Mouse (Mus musculus) embryonic facial prominence, embryonic 10.5 days (tissue): ENCODE measurements at regions not wholly inside any gene's neighbourhood (a gene's known extent, or its start where the extent isn't known, plus 50 kb on each side); places are given as distances from the start of the nearest gene placed in this dataset.
A peak's percentile ranks its signal among the peaks of the same experiment; 100 is the strongest.

Experiments used
- DNase-seq: peaks from one replicate; pipeline ENCODE4 v3.0.0-alpha.2; 2017; ENCODE audit warnings: low spot score
- H3K27ac ChIP-seq: fragments of 300-500 bp; sonication (generic); replicated peaks from 2 replicates; pipeline ENCODE4 v1.5.1; 2016; ENCODE audit warnings: mild to moderate bottlenecking
- H3K27me3 ChIP-seq: fragments of 300-500 bp; sonication (generic); replicated peaks from 2 replicates; pipeline ENCODE4 v1.6.1; 2016; ENCODE audit warnings: low read depth, mild to moderate bottlenecking; ENCODE audit not compliant: poor library complexity, severe bottlenecking
- H3K36me3 ChIP-seq: fragments of 300-500 bp; sonication (generic); replicated peaks from 2 replicates; pipeline ENCODE4 v1.6.1; 2016; ENCODE audit warnings: mild to moderate bottlenecking, moderate library complexity
- H3K4me1 ChIP-seq: fragments of 300-500 bp; sonication (generic); 2 replicates; pipeline ENCODE4 v1.6.1; 2016
- H3K4me3 ChIP-seq: fragments of 300-500 bp; sonication (generic); 2 replicates; pipeline ENCODE4 v1.5.1; 2016; ENCODE audit warnings: mild to moderate bottlenecking, moderate library complexity
- H3K9me3 ChIP-seq: fragments of 300-500 bp; sonication (generic); 2 replicates; pipeline ENCODE4 v1.6.1; 2016; ENCODE audit warnings: mild to moderate bottlenecking
- WGBS: fragments of 180-500 bp; shearing (Covaris S2); methylation state at CpG from one replicate; pipeline ENCODE4 v1.1.7; 2016; 5-methylcytosine and 5-hydroxymethylcytosine counted together

GRCm38 (mm10) chr11:112988900-112989299 is 206.9 kb downstream of the Sox9 start:
- peak overlapping the region; percentile 72; the same call in 1 of the 2 replicates for H3K27ac ChIP-seq
- peaks cover 8% of the 10 kb centered on the region; the same call in 1 of the 2 replicates for H3K27me3 ChIP-seq
- peaks cover 67% of the 10 kb centered on the region for H3K4me1 ChIP-seq
- DNase-seq, result no peak
- no peaks in the 10 kb centered on the region for H3K9me3 ChIP-seq
- no peak overlapping the region for H3K4me3 ChIP-seq
- WGBS, result 61% methylated on average over 1 of the region's 1 CpGs
- no peaks in the 10 kb centered on the region for H3K36me3 ChIP-seq

- Histone ChIP-seq H3K4me3 (no peak overlapping the region), H3K27me3 (peaks cover 8% of the 10 kb centered on the region; the same call in 1 of the 2 replicates), H3K9me3 (no peaks in the 10 kb centered on the region), H3K4me1 (peaks cover 67% of the 10 kb centered on the region), H3K36me3 (no peaks in the 10 kb centered on the region), H3K27ac (peak overlapping the region; percentile 72)
- 16% methylated on average over 13 of the region's 13 CpGs for WGBS
- DNase-seq, result peak; percentile 68
Measured at GRCm38 (mm10) chr11:112989981-112990512, 208.0 kb downstream of the Sox9 start.

DNA sequence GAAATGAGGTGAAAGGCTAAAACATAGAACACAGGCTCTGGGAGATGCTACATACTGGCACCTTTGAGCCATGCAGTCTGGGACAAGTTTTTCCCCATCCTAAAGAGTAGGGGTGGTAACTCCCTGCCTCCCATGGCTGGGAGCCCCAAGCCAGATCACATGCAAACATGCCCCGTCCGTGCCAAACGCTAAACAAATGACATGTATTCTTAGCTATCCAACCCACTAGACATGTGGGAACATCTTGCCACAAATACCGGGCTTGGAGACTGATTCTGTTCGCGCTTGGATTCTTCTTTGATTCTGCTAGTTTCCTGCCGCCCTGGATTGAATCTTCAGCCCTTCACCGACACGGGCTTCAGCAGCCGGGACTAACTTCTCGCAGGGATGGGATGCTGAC is 208.7 kb downstream of the Sox9 start:
- H3K4me3 ChIP-seq, result no peak overlapping the region
- 82% methylated on average over 11 of the region's 11 CpGs for WGBS
- peaks cover 67% of the 10 kb centered on the region for H3K4me1 ChIP-seq
- peak overlapping the region; percentile 72 for H3K27ac ChIP-seq
- no peak for DNase-seq
- no peaks in the 10 kb centered on the region for H3K36me3 ChIP-seq
- H3K27me3 ChIP-seq, result peaks cover 8% of the 10 kb centered on the region; the same call in 1 of the 2 replicates
- no peaks in the 10 kb centered on the region for H3K9me3 ChIP-seq

DNA sequence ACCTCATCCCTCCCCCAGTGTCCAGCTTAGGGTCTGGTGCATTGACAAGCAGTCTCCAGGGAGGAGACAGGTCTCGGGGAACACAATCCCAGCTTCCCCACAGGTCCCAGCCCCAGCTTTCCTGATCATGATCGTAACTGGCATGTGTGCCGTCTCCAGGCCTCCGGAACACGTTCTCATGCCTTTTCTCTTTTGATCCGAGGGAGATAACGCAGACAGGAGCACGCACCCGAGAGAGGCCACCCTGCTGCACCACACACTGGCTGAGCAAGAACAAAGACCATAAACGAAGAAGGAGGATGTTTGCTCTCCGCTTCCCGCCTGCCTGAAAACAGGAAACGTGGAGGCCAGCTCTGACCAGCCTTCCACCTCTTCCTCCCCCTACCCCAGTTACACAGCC is 209.8 kb downstream of the Sox9 start:
- DNase-seq, result no peak

DNA sequence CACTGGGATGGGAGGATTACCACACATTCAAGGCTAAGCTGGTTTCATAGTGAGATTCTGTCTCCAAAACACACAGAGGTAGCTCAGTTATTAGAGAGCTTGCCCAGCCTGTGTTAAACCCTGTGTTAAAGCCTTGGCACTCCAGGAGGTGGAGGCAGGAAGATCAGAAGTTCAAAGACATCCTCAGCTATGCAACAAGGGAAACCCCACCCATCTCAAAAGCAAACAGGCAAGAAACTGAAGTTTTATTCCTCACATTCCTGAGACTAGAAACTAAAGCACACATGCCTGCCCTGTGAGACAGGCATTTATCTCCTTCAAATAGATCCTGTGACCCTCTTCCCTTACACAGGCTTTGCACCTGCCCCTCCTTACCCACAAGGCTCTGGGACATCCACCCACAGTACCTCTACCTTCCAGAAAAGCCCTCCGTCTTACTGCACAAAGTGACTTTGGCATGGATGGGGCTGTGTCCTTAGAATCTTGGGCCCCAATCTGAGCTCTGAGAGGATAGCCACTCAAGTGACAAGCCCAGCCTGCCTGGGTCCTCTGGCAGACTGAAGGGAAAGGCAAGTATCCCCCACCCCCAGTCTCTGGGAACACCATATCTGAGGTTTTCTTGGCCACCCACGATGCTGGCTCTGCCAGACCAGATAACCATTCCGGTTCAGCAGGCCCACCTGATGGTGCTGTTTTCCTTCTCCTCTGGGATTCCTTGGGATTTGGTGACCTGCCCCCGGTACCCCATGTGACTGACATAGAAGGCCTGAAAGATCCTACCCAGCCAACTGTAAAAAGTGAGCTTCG is 217.0 kb downstream of the Sox9 start:
- DNase-seq, result no peak
- H3K36me3 ChIP-seq, result no peaks in the 10 kb centered on the region
- H3K27ac ChIP-seq, result peak overlapping the region; percentile 54; the same call in 1 of the 2 replicates
- no peak overlapping the region for H3K4me3 ChIP-seq
- peaks cover 18% of the 10 kb centered on the region; the same call in 1 of the 2 replicates for H3K27me3 ChIP-seq
- peaks cover 30% of the 10 kb centered on the region for H3K4me1 ChIP-seq
- H3K9me3 ChIP-seq, result no peaks in the 10 kb centered on the region
- 44% methylated on average over 5 of the region's 5 CpGs for WGBS

More for the DNA sequence above, 209.8 kb downstream of the Sox9 start:
- WGBS, result 50% methylated on average over 13 of the region's 13 CpGs
- no peaks in the 10 kb centered on the region for H3K36me3 ChIP-seq
- peaks cover 62% of the 10 kb centered on the region for H3K4me1 ChIP-seq
- no peaks in the 10 kb centered on the region for H3K9me3 ChIP-seq
- peaks cover 8% of the 10 kb centered on the region; the same call in 1 of the 2 replicates for H3K27me3 ChIP-seq
- H3K4me3 ChIP-seq, result no peak overlapping the region
- H3K27ac ChIP-seq, result peak overlapping the region; percentile 72

GRCm38 (mm10) chr11:113001071-113001470 is 219.0 kb downstream of the Sox9 start:
- no peaks in the 10 kb centered on the region for H3K9me3 ChIP-seq
- WGBS, result 83% methylated on average over 6 of the region's 6 CpGs
- DNase-seq, result no peak
- no peak overlapping the region for H3K27ac ChIP-seq
- H3K4me3 ChIP-seq, result no peak overlapping the region
- peaks cover 35% of the 10 kb centered on the region for H3K4me1 ChIP-seq
- peaks cover 18% of the 10 kb centered on the region; the same call in 1 of the 2 replicates for H3K27me3 ChIP-seq
- no peaks in the 10 kb centered on the region for H3K36me3 ChIP-seq

- no peak for DNase-seq
- WGBS, result 85% methylated on average over 9 of the region's 9 CpGs
- H3K27ac ChIP-seq, result no peak overlapping the region
- no peaks in the 10 kb centered on the region for H3K9me3 ChIP-seq
- H3K27me3 ChIP-seq, result peaks cover 2% of the 10 kb centered on the region; the same call in 1 of the 2 replicates
- no peak overlapping the region for H3K4me3 ChIP-seq
- no peaks in the 10 kb centered on the region for H3K36me3 ChIP-seq
- peaks cover 22% of the 10 kb centered on the region for H3K4me1 ChIP-seq
Measured at GRCm38 (mm10) chr11:113005895-113006294, 223.9 kb downstream of the Sox9 start.

DNA sequence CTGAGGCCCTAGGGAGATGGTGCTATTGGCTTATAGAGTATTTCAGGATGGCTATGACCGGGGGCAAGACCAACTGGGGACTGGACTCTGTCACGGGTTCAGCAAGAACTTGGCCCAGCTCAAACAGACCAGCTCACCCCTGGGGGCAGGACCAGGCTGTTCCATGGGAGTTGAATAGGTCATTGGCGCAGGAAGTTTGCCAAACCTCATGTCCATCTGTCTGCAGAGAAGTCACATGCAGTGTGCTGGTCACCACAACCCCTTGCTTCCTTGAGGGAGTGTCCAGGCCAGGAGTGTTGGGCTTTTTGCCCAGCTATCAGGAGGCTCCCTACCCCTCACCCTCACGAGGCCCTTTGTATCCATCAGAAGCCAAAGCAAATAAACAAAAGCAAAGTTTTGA is 226.5 kb downstream of the Sox9 start:
- H3K4me1 ChIP-seq, result peaks cover 15% of the 10 kb centered on the region
- H3K36me3 ChIP-seq, result no peaks in the 10 kb centered on the region
- H3K9me3 ChIP-seq, result no peaks in the 10 kb centered on the region
- WGBS, result 77% methylated on average over 4 of the region's 4 CpGs
- no peak for DNase-seq
- no peak overlapping the region for H3K4me3 ChIP-seq
- H3K27ac ChIP-seq, result 0 out of 2 replicates have a peak overlapping the region, but pooled peaks have one; percentile 11
- H3K27me3 ChIP-seq, result peaks cover 12% of the 10 kb centered on the region

DNA sequence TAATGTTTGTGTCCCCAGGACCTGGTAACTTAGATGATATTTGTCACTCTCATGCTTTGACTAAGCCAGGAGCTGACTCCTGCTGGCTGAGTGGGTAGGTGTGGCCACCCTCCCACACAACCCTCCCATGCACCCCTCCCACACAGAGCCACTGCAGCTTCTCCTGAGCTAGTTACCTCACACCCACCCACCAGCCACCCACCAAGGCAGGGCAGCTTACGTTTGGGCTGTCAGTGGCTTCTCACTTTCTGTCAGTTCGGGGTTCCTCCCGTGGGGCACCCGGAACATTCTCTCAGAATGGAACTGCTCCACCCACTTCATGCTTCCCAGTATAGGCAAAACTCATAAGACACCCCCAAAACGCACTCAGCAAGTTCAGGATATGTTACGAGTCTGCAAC is 227.4 kb downstream of the Sox9 start:
- H3K4me1 ChIP-seq, result peaks cover 24% of the 10 kb centered on the region
- H3K9me3 ChIP-seq, result no peaks in the 10 kb centered on the region
- WGBS, result 92% methylated on average over 6 of the region's 6 CpGs
- H3K27me3 ChIP-seq, result peaks cover 12% of the 10 kb centered on the region
- no peak for DNase-seq
- H3K36me3 ChIP-seq, result no peaks in the 10 kb centered on the region
- H3K27ac ChIP-seq, result no peak overlapping the region
- H3K4me3 ChIP-seq, result no peak overlapping the region

GRCm38 (mm10) chr11:113010906-113011305 is 228.9 kb downstream of the Sox9 start:
- peak overlapping the region; percentile 10; the same call in 1 of the 2 replicates for H3K27ac ChIP-seq
- H3K27me3 ChIP-seq, result peaks cover 12% of the 10 kb centered on the region
- no peaks in the 10 kb centered on the region for H3K36me3 ChIP-seq
- no peaks in the 10 kb centered on the region for H3K9me3 ChIP-seq
- WGBS, result 90% methylated on average over 5 of the region's 5 CpGs
- no peak for DNase-seq
- H3K4me3 ChIP-seq, result no peak overlapping the region
- H3K4me1 ChIP-seq, result peaks cover 34% of the 10 kb centered on the region

DNA sequence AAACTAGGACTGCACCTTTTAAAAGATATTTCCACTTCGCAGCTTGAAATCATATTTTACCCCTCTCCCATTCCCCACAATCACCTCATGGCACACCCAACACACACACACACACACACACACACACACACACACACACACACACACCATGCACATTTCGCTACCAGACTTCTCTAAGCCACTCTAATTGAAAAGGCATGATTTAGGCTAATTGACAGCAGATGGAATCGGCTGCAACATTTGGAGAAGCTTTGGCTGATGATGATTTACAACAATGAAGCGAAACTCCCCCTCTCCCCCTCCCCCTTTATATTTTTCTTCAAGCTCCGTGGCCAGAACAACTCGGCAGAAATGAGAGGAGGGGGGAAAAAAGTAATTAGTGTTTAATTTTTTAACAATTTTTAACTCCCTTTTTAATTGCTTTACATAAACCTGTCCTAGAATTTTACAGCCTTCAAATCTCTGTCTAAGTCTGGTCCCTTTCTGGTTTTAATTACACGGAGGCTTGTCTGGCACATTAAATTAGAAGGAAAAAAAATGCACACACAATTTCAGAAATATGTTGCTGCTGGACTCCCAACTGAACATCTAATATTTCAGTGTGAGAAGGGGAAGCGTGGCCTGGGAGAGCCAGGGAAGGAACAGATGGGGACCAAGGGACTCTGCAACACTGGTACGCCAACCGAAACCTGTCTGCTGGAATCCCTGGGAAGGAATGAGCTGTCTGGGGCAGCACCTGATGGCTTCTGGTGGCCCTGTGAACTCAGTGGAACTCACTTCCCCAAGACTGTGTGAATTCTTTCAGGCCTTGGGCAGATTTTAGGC is 232.4 kb downstream of the Sox9 start:
- H3K27me3 ChIP-seq, result peaks cover 12% of the 10 kb centered on the region
- H3K4me1 ChIP-seq, result peaks cover 63% of the 10 kb centered on the region
- no peaks in the 10 kb centered on the region for H3K36me3 ChIP-seq
- H3K9me3 ChIP-seq, result no peaks in the 10 kb centered on the region
- WGBS, result 32% methylated on average over 10 of the region's 10 CpGs
- DNase-seq, result peak; percentile 79
- peak overlapping the region; percentile 83 for H3K27ac ChIP-seq
- H3K4me3 ChIP-seq, result peak overlapping the region; percentile 21

DNA sequence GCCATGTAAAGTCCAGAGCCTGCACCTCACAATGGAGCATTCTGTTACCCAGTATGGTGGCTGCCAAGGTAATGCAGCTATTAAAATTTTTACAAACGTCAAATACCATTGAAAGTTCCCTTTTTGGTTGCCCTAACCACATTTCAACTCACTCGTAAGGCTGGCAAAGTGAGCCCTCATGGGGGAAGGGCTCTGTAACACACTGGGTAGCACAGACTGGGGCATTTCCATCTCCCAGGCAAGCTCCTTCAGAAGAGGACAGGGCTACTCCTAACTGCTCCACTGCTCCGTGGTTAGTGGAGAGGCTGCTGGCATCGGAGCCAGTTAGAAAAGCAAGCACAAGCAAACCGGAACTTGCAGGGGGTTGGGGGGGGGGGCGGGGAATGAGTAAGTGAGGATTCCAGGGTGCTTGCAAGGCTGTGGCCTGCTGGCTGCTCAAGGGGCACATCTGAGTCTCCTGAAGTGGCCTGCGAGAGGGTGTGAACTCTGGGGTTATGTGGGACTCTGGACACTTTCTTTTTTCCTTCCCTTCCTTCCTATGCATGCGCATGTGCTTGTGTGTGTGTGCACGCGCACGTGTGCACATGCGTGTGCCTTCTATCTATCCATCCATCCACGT is 233.8 kb downstream of the Sox9 start:
- no peaks in the 10 kb centered on the region for H3K9me3 ChIP-seq
- H3K27ac ChIP-seq, result peak overlapping the region; percentile 83
- 52% methylated on average over 13 of the region's 13 CpGs for whole genome bisulfite sequencing
- peaks cover 12% of the 10 kb centered on the region for H3K27me3 ChIP-seq
- peak; percentile 33 for DNase-seq
- H3K4me3 ChIP-seq, result no peak overlapping the region
- no peaks in the 10 kb centered on the region for H3K36me3 ChIP-seq
- H3K4me1 ChIP-seq, result peaks cover 77% of the 10 kb centered on the region
